Mouse (Mus musculus) midbrain, embryonic 11.5 days (tissue): ENCODE measurements around the gene Meaf6. TPM values are rescaled to one million over a fixed set of nuclear protein-coding genes. Genes with fewer than 3 reads are reported as not detected.

Experiments
- ATAC-seq: fragments of 200-750 bp; cut with Nextera tagmentation; 2 replicates; pipeline ENCODE4 v1.8.0; 2017; ENCODE audit warnings: moderate TSS enrichment, moderate library complexity; ENCODE audit not compliant: low FRiP score
- DNase-seq: peaks from one replicate; pipeline ENCODE4 v3.0.0; 2015; ENCODE audit warnings: low spot score; ENCODE audit errors: missing footprints
- H3K27ac ChIP-seq: fragments of 300-500 bp; sonication (generic); 2 replicates; pipeline ENCODE4 v1.5.1; 2014; ENCODE audit warnings: low read depth, low read length
- H3K27me3 ChIP-seq: fragments of 300-500 bp; sonication (generic); 2 replicates; pipeline ENCODE4 v1.6.1; 2014; ENCODE audit warnings: mild to moderate bottlenecking, low read length, moderate library complexity, mixed read lengths; ENCODE audit not compliant: control insufficient read depth, insufficient read depth
- H3K36me3 ChIP-seq: fragments of 300-500 bp; sonication (generic); 2 replicates; pipeline ENCODE4 v1.6.1; 2014; ENCODE audit warnings: mild to moderate bottlenecking, low read length, moderate library complexity, mixed read lengths; ENCODE audit not compliant: control insufficient read depth, insufficient read depth
- H3K4me1 ChIP-seq: fragments of 300-500 bp; sonication (generic); 2 replicates; pipeline ENCODE4 v1.6.1; 2014; ENCODE audit warnings: low read length; ENCODE audit not compliant: control insufficient read depth, insufficient read depth
- H3K4me2 ChIP-seq: fragments of 300-500 bp; sonication (generic); 2 replicates; pipeline ENCODE4 v1.6.1; 2014; ENCODE audit warnings: mild to moderate bottlenecking, moderate library complexity
- H3K4me3 ChIP-seq: fragments of 300-500 bp; sonication (generic); 2 replicates; pipeline ENCODE4 v1.5.1; 2014; ENCODE audit warnings: low read depth, low read length
- H3K9ac ChIP-seq: fragments of 300-500 bp; sonication (generic); 2 replicates; pipeline ENCODE4 v1.6.1; 2014; ENCODE audit warnings: low read length
- H3K9me3 ChIP-seq: fragments of 300-500 bp; sonication (generic); 2 replicates; pipeline ENCODE4 v1.6.1; 2016; ENCODE audit warnings: low read length; ENCODE audit not compliant: control insufficient read depth
- WGBS: fragments of 180-500 bp; shearing (Covaris S2); extraction: QIAGEN DNeasy Blood & Tissue Kit; methylation state at CpG from one replicate; pipeline ENCODE4 v1.1.7; 2014; 5-methylcytosine and 5-hydroxymethylcytosine counted together
- polyA plus RNA-seq: library from polyadenylated mRNA; unstranded; fragments of >200 nt; fragmentation: Nextera tagmentation; extraction: Ambion mirVana; gene quantifications from 2 replicates; pipeline ENCODE4 v1.2.1, GENCODE M21; 2014

Gene Meaf6
- polyA plus RNA-seq = 126 and 128 TPM in 2 replicates

DNA sequence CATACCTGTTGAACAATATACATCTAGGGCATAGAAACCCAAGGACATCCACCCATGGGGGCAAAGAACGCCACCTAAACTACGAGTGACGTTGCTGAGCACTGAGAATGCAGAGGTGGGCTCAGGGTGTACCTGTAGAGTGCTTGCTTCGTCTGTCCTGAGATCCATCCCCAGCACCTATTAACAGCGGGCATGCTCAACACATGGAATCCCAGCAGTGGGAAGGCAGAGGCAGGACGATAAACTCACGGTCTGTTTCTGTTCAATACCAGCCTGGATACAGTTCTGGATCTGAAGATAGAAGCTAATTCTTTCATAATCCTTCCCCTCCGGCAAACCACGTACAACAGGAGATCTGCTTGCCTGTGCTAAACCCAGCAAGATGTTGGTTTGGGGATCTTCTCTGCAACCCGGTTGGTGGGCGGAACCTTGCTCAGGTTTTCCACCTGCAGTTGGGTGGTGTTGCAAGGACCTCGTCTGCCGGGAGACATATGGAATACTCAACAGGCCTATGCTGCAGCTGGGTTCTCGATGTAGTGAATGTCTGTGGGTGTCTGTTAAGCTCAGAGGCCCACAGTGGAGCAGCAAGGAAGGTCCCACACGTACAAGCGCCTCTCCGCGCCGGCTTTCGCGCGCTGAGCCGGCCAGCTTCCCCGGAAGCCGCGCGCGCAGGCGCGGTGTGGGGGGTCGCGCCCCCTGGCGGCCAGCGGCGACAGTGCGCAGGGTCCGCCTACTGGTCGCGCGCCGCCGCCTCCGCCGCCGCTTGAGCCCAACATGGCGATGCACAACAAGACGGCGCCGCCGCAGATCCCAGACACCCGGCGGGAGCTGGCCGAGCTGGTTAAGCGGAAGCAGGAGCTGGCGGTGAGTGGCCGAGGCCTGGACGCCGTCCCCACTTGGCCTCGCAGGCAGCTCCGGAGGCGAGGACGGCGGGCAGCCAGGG lies at the start of gene Meaf6:
Meaf6 (plus strand) TSS at position 732 of the 943 bp plus-strand sequence.
- H3K9me3 ChIP-seq = no peaks in the 10 kb centered on the region
- peaks cover 6% of the 10 kb centered on the region; the same call in 1 of the 2 replicates for H3K36me3 ChIP-seq
- H3K27me3 ChIP-seq = no peaks in the 10 kb centered on the region
- WGBS = 2% methylated on average over 61 of the region's 63 CpGs
- peak; percentile 91 for ATAC-seq
- peaks cover 16% of the 10 kb centered on the region for H3K4me1 ChIP-seq
- H3K27ac ChIP-seq = peak within 1 kb of the TSS; percentile 93
- H3K4me2 ChIP-seq = peak within 1 kb of the TSS; percentile 81
- H3K4me3 ChIP-seq = peak within 1 kb of the TSS; percentile 90
- peak; percentile 99 for DNase-seq
- peak within 1 kb of the TSS; percentile 95 for H3K9ac ChIP-seq

DNA sequence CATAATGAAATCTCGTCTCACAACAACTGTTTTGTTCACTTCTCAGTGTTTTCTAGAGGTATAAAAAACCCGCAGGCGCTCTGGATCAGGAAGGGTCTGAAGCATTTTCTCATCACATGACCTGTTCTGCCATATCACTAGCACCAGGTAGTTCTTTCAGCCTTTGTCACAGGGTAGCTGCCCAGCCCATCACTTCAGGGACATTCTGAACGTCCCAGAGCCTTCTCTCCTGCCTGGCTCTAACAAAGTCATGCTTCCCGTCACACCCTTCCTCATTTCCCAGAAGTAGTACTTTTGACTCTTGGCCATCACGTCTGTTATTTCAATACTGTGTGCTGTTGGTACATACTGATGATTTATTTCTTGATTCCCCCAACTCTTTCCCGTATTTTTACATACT lies 40.5 kb upstream of the Meaf6 start:
- DNase-seq (no peak), ATAC-seq (no peak)
- Histone ChIP-seq H3K9ac (no peak overlapping the region), H3K4me1 (no peaks in the 10 kb centered on the region), H3K9me3 (no peaks in the 10 kb centered on the region), H3K4me2 (no peak overlapping the region), H3K36me3 (peaks cover 13% of the 10 kb centered on the region), H3K27ac (no peak overlapping the region), H3K27me3 (no peaks in the 10 kb centered on the region), H3K4me3 (no peak overlapping the region)
- WGBS = 91% methylated on average over 7 of the region's 7 CpGs

DNA sequence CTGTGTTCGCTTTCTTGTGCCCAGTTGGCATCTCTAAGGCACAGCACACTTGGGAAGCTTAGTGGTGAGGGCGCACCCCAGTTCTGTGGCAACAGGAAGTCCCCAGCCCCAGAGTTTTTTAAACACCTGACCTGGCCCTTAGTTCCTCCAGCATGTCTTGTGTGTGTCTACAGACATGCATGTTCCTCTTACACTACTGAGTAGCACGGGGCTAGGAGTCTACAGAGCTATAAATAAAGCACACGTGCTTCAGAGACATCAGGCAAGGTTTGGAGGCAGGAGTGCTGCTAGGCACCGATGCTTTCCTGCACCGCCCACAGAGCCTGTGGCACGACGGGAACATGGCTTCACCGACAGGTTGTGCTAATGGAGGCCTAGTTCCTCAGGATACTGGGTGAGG lies 29.5 kb upstream of the Meaf6 start:
- Histone ChIP-seq H3K27ac (no peak overlapping the region), H3K36me3 (peaks cover 14% of the 10 kb centered on the region; the same call in 1 of the 2 replicates), H3K4me2 (no peak overlapping the region), H3K4me1 (0 out of 2 replicates have a peak, but pooled peaks cover 3% of the 10 kb centered on the region), H3K4me3 (no peak overlapping the region), H3K27me3 (no peaks in the 10 kb centered on the region), H3K9me3 (no peaks in the 10 kb centered on the region), H3K9ac (no peak overlapping the region)
- no peak for DNase-seq
- no peak for ATAC-seq
- WGBS = 94% methylated on average over 9 of the region's 9 CpGs

DNA sequence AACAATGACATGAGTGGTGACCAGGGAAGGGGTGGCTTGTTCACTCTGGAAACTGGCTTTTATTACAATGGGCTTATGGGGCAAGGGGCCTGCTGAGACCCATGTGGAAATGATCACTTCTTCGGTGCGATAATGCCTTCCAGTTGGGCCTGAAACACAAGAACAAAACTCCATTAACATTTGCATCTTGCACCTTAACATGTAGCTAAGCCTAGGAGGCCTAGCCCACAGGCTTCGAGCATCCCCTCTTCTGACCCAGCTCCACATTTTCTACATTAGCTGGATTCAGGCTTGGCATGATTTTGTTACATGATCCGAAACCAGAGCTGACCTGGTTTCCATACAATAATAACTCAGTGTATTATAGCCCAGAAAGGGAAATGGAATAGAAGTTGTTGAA lies 28.5 kb upstream of the Meaf6 start:
- no peak overlapping the region for H3K4me2 ChIP-seq
- ATAC-seq = no peak
- 79% methylated on average over 4 of the region's 4 CpGs for WGBS
- H3K27ac ChIP-seq = no peak overlapping the region
- H3K4me1 ChIP-seq = 0 out of 2 replicates have a peak, but pooled peaks cover 3% of the 10 kb centered on the region
- H3K9me3 ChIP-seq = no peaks in the 10 kb centered on the region
- no peak overlapping the region for H3K9ac ChIP-seq
- H3K36me3 ChIP-seq = peaks cover 10% of the 10 kb centered on the region; the same call in 1 of the 2 replicates
- H3K27me3 ChIP-seq = no peaks in the 10 kb centered on the region
- DNase-seq = no peak
- no peak overlapping the region for H3K4me3 ChIP-seq

DNA sequence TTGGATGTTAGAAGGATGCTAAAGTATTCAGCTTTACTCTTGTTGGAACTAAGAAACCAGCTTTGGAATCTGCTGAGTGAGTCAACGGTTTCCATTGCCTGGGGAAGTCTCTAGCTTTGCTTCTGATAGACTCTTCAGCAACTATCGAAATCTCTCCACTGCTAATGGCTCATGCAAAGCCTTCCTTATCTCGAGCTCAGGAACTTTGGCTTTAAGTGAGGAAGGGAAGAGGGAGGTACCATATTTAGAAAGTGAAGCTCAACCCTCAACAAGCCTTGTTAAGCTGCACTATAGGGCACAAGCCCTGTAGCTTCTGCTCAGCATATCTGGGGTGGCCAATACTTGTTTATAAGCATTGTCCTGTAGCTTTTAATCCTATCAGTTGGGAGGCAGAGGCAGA lies 27.7 kb upstream of the Meaf6 start:
- peaks cover 10% of the 10 kb centered on the region; the same call in 1 of the 2 replicates for H3K36me3 ChIP-seq
- no peak overlapping the region for H3K4me3 ChIP-seq
- 0 out of 2 replicates have a peak, but pooled peaks cover 3% of the 10 kb centered on the region for H3K4me1 ChIP-seq
- H3K27me3 ChIP-seq = no peaks in the 10 kb centered on the region
- no peaks in the 10 kb centered on the region for H3K9me3 ChIP-seq
- no peak overlapping the region for H3K4me2 ChIP-seq
- DNase-seq = no peak
- no peak for ATAC-seq
- no peak overlapping the region for H3K9ac ChIP-seq
- 61% methylated on average over 3 of the region's 3 CpGs for WGBS
- H3K27ac ChIP-seq = no peak overlapping the region

DNA sequence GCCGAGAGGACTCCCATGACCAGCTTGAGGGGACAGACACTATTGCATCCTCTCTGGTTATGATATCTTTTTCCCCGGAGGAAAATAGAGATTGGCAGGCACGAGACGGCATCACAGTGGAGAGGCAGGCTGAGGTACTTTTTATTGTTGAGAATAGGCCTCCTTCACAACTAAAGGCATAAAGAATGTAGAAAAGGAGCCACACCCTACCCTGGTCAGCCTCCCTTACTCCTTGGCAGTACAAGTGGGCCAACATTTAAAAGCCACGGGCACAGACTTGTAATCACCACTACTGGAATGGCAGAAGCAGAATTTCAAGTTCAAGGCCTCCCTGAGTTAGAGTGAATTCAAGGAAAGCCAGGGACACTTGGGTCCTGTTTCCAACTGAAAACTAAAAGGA lies 26.9 kb upstream of the Meaf6 start:
- Histone ChIP-seq H3K27ac (no peak overlapping the region), H3K9me3 (no peaks in the 10 kb centered on the region), H3K27me3 (no peaks in the 10 kb centered on the region), H3K4me2 (no peak overlapping the region), H3K4me1 (0 out of 2 replicates have a peak, but pooled peaks cover 3% of the 10 kb centered on the region), H3K36me3 (peaks cover 7% of the 10 kb centered on the region; the same call in 1 of the 2 replicates), H3K9ac (no peak overlapping the region), H3K4me3 (no peak overlapping the region)
- 65% methylated on average over 5 of the region's 5 CpGs for WGBS
- DNase-seq (no peak), ATAC-seq (no peak)

DNA sequence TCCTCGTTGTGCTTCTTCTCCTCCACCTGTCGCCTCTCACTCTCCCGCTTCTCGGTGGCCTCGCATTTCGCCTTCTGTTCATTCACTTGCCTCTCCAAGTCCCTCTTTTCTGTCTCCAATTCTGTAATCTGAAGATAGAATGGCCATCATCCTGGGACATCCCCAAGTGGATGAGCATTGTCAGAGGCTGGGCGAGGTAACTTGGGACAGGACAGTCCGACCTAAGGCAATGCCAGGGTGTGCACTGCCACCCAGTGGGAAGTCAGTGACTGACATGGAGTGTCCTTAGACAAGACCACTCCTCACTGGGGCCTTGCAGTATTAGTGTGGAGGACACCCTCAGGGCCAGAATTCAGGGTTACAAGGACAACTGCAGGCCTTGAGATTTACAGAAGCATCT lies 25.9 kb upstream of the Meaf6 start:
- 0 out of 2 replicates have a peak overlapping the region, but pooled peaks have one; percentile 4 for H3K4me3 ChIP-seq
- H3K4me2 ChIP-seq = peak overlapping the region; percentile 30
- H3K9me3 ChIP-seq = no peaks in the 10 kb centered on the region
- no peak overlapping the region for H3K9ac ChIP-seq
- 1% methylated on average over 8 of the region's 8 CpGs for WGBS
- ATAC-seq (peak; percentile 88), DNase-seq (peak; percentile 94)
- H3K36me3 ChIP-seq = peaks cover 7% of the 10 kb centered on the region; the same call in 1 of the 2 replicates
- H3K27ac ChIP-seq = no peak overlapping the region
- H3K4me1 ChIP-seq = 0 out of 2 replicates have a peak, but pooled peaks cover 3% of the 10 kb centered on the region
- H3K27me3 ChIP-seq = no peaks in the 10 kb centered on the region

DNA sequence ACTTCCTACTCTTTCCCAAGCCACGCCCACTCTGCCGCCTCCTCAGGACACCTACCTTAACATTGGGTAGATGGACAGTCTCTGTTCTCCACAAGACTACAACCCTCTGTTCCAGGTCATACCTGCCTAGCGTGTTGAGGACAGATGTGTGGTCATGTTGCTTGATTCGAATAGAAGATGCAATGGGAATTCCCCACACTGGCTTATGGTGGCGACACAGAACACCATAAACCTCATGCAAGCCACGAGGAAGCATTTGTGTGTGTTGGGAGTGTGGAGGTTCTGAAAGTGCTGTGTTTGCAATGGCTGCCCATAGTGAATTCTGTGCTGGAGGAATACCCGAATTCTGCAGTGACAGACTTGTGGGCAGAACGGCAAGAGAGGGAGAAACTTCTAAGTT lies 21.1 kb upstream of the Meaf6 start:
- Histone ChIP-seq H3K4me1 (peaks cover 14% of the 10 kb centered on the region), H3K27me3 (no peaks in the 10 kb centered on the region), H3K9ac (no peak overlapping the region), H3K9me3 (no peaks in the 10 kb centered on the region), H3K4me3 (no peak overlapping the region), H3K27ac (no peak overlapping the region), H3K36me3 (no peaks in the 10 kb centered on the region), H3K4me2 (no peak overlapping the region)
- ATAC-seq = no peak
- DNase-seq = no peak
- 73% methylated on average over 8 of the region's 8 CpGs for WGBS
